Mouse (Mus musculus): ENCODE measurements around the gene Lsamp.

- TF ChIP-seq CTCF (IDR thresholded peaks at IDR 0.05; ENCODE audit: control insufficient read depth, insufficient read depth, insufficient replicate concordance, low read depth, low read length) (no peak), POLR2A (IDR thresholded peaks at IDR 0.05; ENCODE audit: control insufficient read depth, low read depth, low read length) (no peak)
Observed at GRCm38 (mm10) chr16:40466596-40466995, 482.4 kb downstream of the Lsamp start.
